Mouse (Mus musculus) forebrain, postnatal 0 days (tissue): ENCODE results near the gene Olfr49. TPM values are rescaled to one million over a fixed set of nuclear protein-coding genes. Genes with fewer than 3 reads are reported as not detected.
A peak's percentile ranks its signal among the peaks of the same experiment; 100 is the strongest.

Experiments used
- ATAC-seq: fragments of 200-750 bp; cut with Nextera tagmentation; 2 replicates; pipeline ENCODE4 v1.8.0; 2017; ENCODE audit warnings: mild to moderate bottlenecking, moderate library complexity
- DNase-seq: peaks from one replicate; pipeline ENCODE4 v3.0.0-alpha.2; 2015
- H3K27ac ChIP-seq: fragments of 300-500 bp; sonication (generic); 2 replicates; pipeline ENCODE4 v1.5.1; 2014; ENCODE audit warnings: low read depth, mild to moderate bottlenecking, antibody characterized with exemption, low read length, moderate library complexity, mixed read lengths
- H3K27me3 ChIP-seq: fragments of 300-500 bp; sonication (generic); 2 replicates; pipeline ENCODE4 v1.6.1; 2014; ENCODE audit warnings: mild to moderate bottlenecking, low read length, mixed read lengths; ENCODE audit not compliant: insufficient read depth
- H3K36me3 ChIP-seq: fragments of 300-500 bp; sonication (generic); 2 replicates; pipeline ENCODE4 v1.6.1; 2014; ENCODE audit warnings: mild to moderate bottlenecking, moderate library complexity; ENCODE audit not compliant: insufficient read depth
- H3K4me1 ChIP-seq: fragments of 300-500 bp; sonication (generic); 2 replicates; pipeline ENCODE4 v1.6.1; 2014; ENCODE audit warnings: antibody characterized with exemption; ENCODE audit not compliant: insufficient read depth
- H3K4me2 ChIP-seq: fragments of 300-500 bp; sonication (generic); 2 replicates; pipeline ENCODE4 v1.6.1; 2014; ENCODE audit warnings: low read depth, mild to moderate bottlenecking, moderate library complexity
- H3K4me3 ChIP-seq: fragments of 300-500 bp; sonication (generic); 2 replicates; pipeline ENCODE4 v1.5.1; 2014; ENCODE audit warnings: low read depth, low read length, mixed read lengths
- H3K9ac ChIP-seq: fragments of 300-500 bp; sonication (generic); 2 replicates; pipeline ENCODE4 v1.6.1; 2014; ENCODE audit warnings: mild to moderate bottlenecking
- H3K9me3 ChIP-seq: fragments of 300-500 bp; sonication (generic); 2 replicates; pipeline ENCODE4 v1.6.1; 2016; ENCODE audit warnings: low read length
- CTCF ChIP-seq: sonication (generic); IDR thresholded peaks from 2 replicates; pipeline ENCODE4 v1.5.1; 2016; ENCODE audit warnings: antibody characterized with exemption, control low read depth, low read depth
- WGBS: fragments of 180-500 bp; shearing (Covaris S2); extraction: QIAGEN DNeasy Blood & Tissue Kit; methylation state at CpG from one replicate; pipeline ENCODE4 v1.1.7; 2014; 5-methylcytosine and 5-hydroxymethylcytosine counted together
- polyA plus RNA-seq: library from polyadenylated mRNA; unstranded; fragments of >200 nt; fragmentation: Nextera tagmentation; extraction: Ambion mirVana; gene quantifications from 2 replicates; pipeline ENCODE4 v1.2.1, GENCODE M21; 2015
- total RNA-seq: library from RNA; depleted of rRNA; stranded (reverse); fragments of >200 nt; gene quantifications from 2 replicates; pipeline ENCODE4 v1.2.3, GENCODE M21; 2014

Olfr49 gene
- total and polyA plus RNA-seq, 2 experiments from 2014 or later: not detected

GRCm38 (mm10) chr14:54261386-54261785 lies 23.4 kb downstream of the Olfr49 start:
- Histone ChIP-seq H3K4me1 (no peaks in the 10 kb centered on the region), H3K9me3 (no peaks in the 10 kb centered on the region), H3K27me3 (no peaks in the 10 kb centered on the region), H3K4me3 (no peak overlapping the region), H3K9ac (no peak overlapping the region), H3K27ac (no peak overlapping the region), H3K36me3 (no peaks in the 10 kb centered on the region), H3K4me2 (no peak overlapping the region)
- no peak for ATAC-seq
- no peak for TF ChIP-seq CTCF
- 92% methylated on average over 2 of the region's 2 CpGs for WGBS
- DNase-seq: no peak

- H3K9me3 ChIP-seq: no peaks in the 10 kb centered on the region
- TF ChIP-seq CTCF: no peak
- H3K27me3 ChIP-seq: no peaks in the 10 kb centered on the region
- no peak for ATAC-seq
- peak overlapping the region; percentile 52; the same call in 1 of the 2 replicates for H3K4me3 ChIP-seq
- H3K36me3 ChIP-seq: no peaks in the 10 kb centered on the region
- no peak overlapping the region for H3K27ac ChIP-seq
- no peaks in the 10 kb centered on the region for H3K4me1 ChIP-seq
- DNase-seq: no peak
- peak overlapping the region; percentile 82 for H3K4me2 ChIP-seq
- no peak overlapping the region for H3K9ac ChIP-seq
- 63% methylated on average over 2 of the region's 2 CpGs for WGBS
These were observed 24.5 kb downstream of the Olfr49 start for GRCm38 (mm10) chr14:54260196-54260595.

- 27% methylated on average over 8 of the region's 8 CpGs for WGBS
- Histone ChIP-seq H3K4me1 (no peaks in the 10 kb centered on the region), H3K9ac (peak overlapping the region; percentile 65; the same call in 1 of the 2 replicates), H3K9me3 (no peaks in the 10 kb centered on the region), H3K27ac (0 out of 2 replicates have a peak overlapping the region, but pooled peaks have one; percentile 45), H3K27me3 (no peaks in the 10 kb centered on the region), H3K4me3 (peak overlapping the region; percentile 52), H3K36me3 (no peaks in the 10 kb centered on the region), H3K4me2 (peak overlapping the region; percentile 82)
- DNase-seq: no peak
- no peak for TF ChIP-seq CTCF
- no peak for ATAC-seq
These were observed 25.0 kb downstream of the Olfr49 start for GRCm38 (mm10) chr14:54259722-54260085.

- H3K36me3 ChIP-seq: no peaks in the 10 kb centered on the region
- peak overlapping the region; percentile 65 for H3K9ac ChIP-seq
- H3K4me2 ChIP-seq: peak overlapping the region; percentile 82
- peak overlapping the region; percentile 45; the same call in 1 of the 2 replicates for H3K27ac ChIP-seq
- no peaks in the 10 kb centered on the region for H3K9me3 ChIP-seq
- 2% methylated on average over 35 of the region's 35 CpGs for WGBS
- no peaks in the 10 kb centered on the region for H3K27me3 ChIP-seq
- ATAC-seq: peak; percentile 91
- H3K4me3 ChIP-seq: peak overlapping the region; percentile 52
- no peak for TF ChIP-seq CTCF
- H3K4me1 ChIP-seq: no peaks in the 10 kb centered on the region
- peak; percentile 69 for DNase-seq
These were observed 25.6 kb downstream of the Olfr49 start for GRCm38 (mm10) chr14:54259003-54259721.

- Histone ChIP-seq H3K9me3 (no peaks in the 10 kb centered on the region), H3K27ac (no peak overlapping the region), H3K4me2 (no peak overlapping the region), H3K9ac (no peak overlapping the region), H3K36me3 (no peaks in the 10 kb centered on the region), H3K4me3 (no peak overlapping the region), H3K27me3 (no peaks in the 10 kb centered on the region), H3K4me1 (no peaks in the 10 kb centered on the region)
- TF ChIP-seq CTCF: no peak
- no peak for DNase-seq
- WGBS: 74% methylated on average over 7 of the region's 7 CpGs
- ATAC-seq: no peak
These were observed 26.5 kb downstream of the Olfr49 start for GRCm38 (mm10) chr14:54258131-54258670.

GRCm38 (mm10) chr14:54254670-54255202 lies 30.0 kb downstream of the Olfr49 start:
- no peak for ATAC-seq
- 69% methylated on average over 12 of the region's 12 CpGs for WGBS
- Histone ChIP-seq H3K27me3 (no peaks in the 10 kb centered on the region), H3K4me1 (peaks cover 8% of the 10 kb centered on the region; the same call in 1 of the 2 replicates), H3K4me3 (peak overlapping the region; percentile 83; the same call in 1 of the 2 replicates), H3K27ac (no peak overlapping the region), H3K36me3 (0 out of 2 replicates have a peak, but pooled peaks cover 4% of the 10 kb centered on the region), H3K9ac (peak overlapping the region; percentile 68), H3K9me3 (no peaks in the 10 kb centered on the region), H3K4me2 (peak overlapping the region; percentile 75)
- no peak for DNase-seq
- no peak for TF ChIP-seq CTCF
